Mouse (Mus musculus) MEL (cell line): ENCODE data around the gene Dcst1. TPM values are rescaled to one million over a fixed set of nuclear protein-coding genes. Genes with fewer than 3 reads are reported as not detected.
A peak's percentile ranks its signal among the peaks of the same experiment; 100 is the strongest.

Experiments used
- DNase-seq: peaks from one replicate; pipeline ENCODE4 v3.0.0; 2011; ENCODE audit warnings: low read depth, low spot score
- H3K27ac ChIP-seq: 2 replicates; pipeline ENCODE4 v1.5.1; 2012; ENCODE audit warnings: low read depth, mild to moderate bottlenecking, control low read depth, low read length, moderate library complexity; ENCODE audit not compliant: control insufficient read depth
- H3K27me3 ChIP-seq, 2 experiments: fragments of 150-350 bp in 1 of 2; sonication (generic) in 1 of 2; 2 replicates each; pipeline ENCODE4 v1.6.1; 2012; ENCODE audit warnings: low read length in 2 of 2, mild to moderate bottlenecking in 2 of 2, improper control_type of control experiment in 1 of 2, moderate library complexity in 1 of 2; ENCODE audit not compliant: insufficient read depth in 2 of 2, control insufficient read depth in 1 of 2
- H3K36me3 ChIP-seq, 2 experiments: 2 replicates each; pipeline ENCODE4 v1.6.1; 2012 to 2014; ENCODE audit warnings: low read length in 2 of 2, improper control_type of control experiment in 1 of 2, inconsistent platforms in 1 of 2, mild to moderate bottlenecking in 1 of 2; ENCODE audit not compliant: insufficient read depth in 2 of 2, control insufficient read depth in 1 of 2
- H3K4me1 ChIP-seq, 2 experiments: fragments of 150-350 bp in 1 of 2; sonication (generic) in 1 of 2; 2 replicates each; pipeline ENCODE4 v1.6.1; 2012; ENCODE audit warnings: low read length in 2 of 2, improper control_type of control experiment in 1 of 2, mild to moderate bottlenecking in 1 of 2; ENCODE audit not compliant: insufficient read depth in 2 of 2, control insufficient read depth in 1 of 2
- H3K4me3 ChIP-seq, 2 experiments: fragments of 150-350 bp in 1 of 2; sonication (generic) in 1 of 2; 2 replicates each; pipeline ENCODE4 v1.5.1; 2012; ENCODE audit warnings: low read depth in 2 of 2, low read length in 2 of 2, mild to moderate bottlenecking in 2 of 2, moderate library complexity in 2 of 2, control low read depth in 1 of 2, improper control_type of control experiment in 1 of 2; ENCODE audit not compliant: control insufficient read depth in 1 of 2, insufficient read depth in 1 of 2
- H3K79me2 ChIP-seq: 2 replicates; pipeline ENCODE4 v1.6.1; 2012; ENCODE audit warnings: mild to moderate bottlenecking, low read length, moderate library complexity; ENCODE audit not compliant: control insufficient read depth, poor library complexity, insufficient read depth
- H3K9ac ChIP-seq: 2 replicates; pipeline ENCODE4 v1.6.1; 2012; ENCODE audit warnings: low read depth, mild to moderate bottlenecking, control low read depth, low read length, moderate library complexity; ENCODE audit not compliant: control insufficient read depth, poor library complexity, severe bottlenecking
- H3K9me3 ChIP-seq: fragments of 150-350 bp; sonication (generic); replicated peaks from 2 replicates; pipeline ENCODE4 v1.6.1; 2012; ENCODE audit warnings: mild to moderate bottlenecking, low read length, improper control_type of control experiment, moderate library complexity; ENCODE audit not compliant: insufficient read depth
- BHLHE40 ChIP-seq: IDR thresholded peaks from 2 replicates; pipeline ENCODE4 v1.6.1; 2012; ENCODE audit warnings: low read depth, mild to moderate bottlenecking, inconsistent platforms, low read length, improper control_type of control experiment, borderline replicate concordance
- CHD1 ChIP-seq: IDR thresholded peaks from 2 replicates; pipeline ENCODE4 v1.6.1; 2012; ENCODE audit warnings: low read depth, mild to moderate bottlenecking, inconsistent platforms, low read length, improper control_type of control experiment
- CHD2 ChIP-seq: IDR thresholded peaks from 2 replicates; pipeline ENCODE4 v1.6.1; 2011; ENCODE audit warnings: low read length, improper control_type of control experiment
- CTCF ChIP-seq, 3 experiments: IDR thresholded peaks in 2 of 3; conservative IDR thresholded peaks in 1 of 3; 2 replicates each; pipeline ENCODE4 v1.5.1; 2011 to 2012; ENCODE audit warnings: low read length in 3 of 3, low read depth in 2 of 3, mild to moderate bottlenecking in 2 of 3, improper control_type of control experiment in 1 of 3, inconsistent platforms in 1 of 3, mixed read lengths in 1 of 3, moderate library complexity in 1 of 3; ENCODE audit not compliant: control insufficient read depth in 1 of 3, insufficient read depth in 1 of 3, poor library complexity in 1 of 3, severe bottlenecking in 1 of 3
- E2F4 ChIP-seq: IDR thresholded peaks from 2 replicates; pipeline ENCODE4 v1.6.1; 2011; ENCODE audit warnings: low read depth, low read length, improper control_type of control experiment, borderline replicate concordance
- ELF1 ChIP-seq: IDR thresholded peaks from 2 replicates; pipeline ENCODE4 v1.6.1; 2014; ENCODE audit warnings: low read depth, mild to moderate bottlenecking, inconsistent platforms, low read length, improper control_type of control experiment, moderate library complexity
- EP300 ChIP-seq, 2 experiments: IDR thresholded peaks; 2 replicates each; pipeline ENCODE4 v1.6.1; 2011; ENCODE audit warnings: improper control_type of control experiment in 2 of 2, low read length in 2 of 2, low read depth in 1 of 2, mild to moderate bottlenecking in 1 of 2
- ETS1 ChIP-seq: IDR thresholded peaks from 2 replicates; pipeline ENCODE4 v1.6.1; 2012; ENCODE audit warnings: low read depth, mild to moderate bottlenecking, inconsistent platforms, low read length, improper control_type of control experiment, moderate library complexity
- GABPA ChIP-seq: IDR thresholded peaks from 2 replicates; pipeline ENCODE4 v1.6.1; 2012; ENCODE audit warnings: low read depth, mild to moderate bottlenecking, inconsistent platforms, low read length, improper control_type of control experiment, moderate library complexity
- GATA1 ChIP-seq: IDR thresholded peaks from 2 replicates; pipeline ENCODE4 v1.6.1; 2011; ENCODE audit warnings: low read depth, low read length, improper control_type of control experiment
- HCFC1 ChIP-seq: IDR thresholded peaks from 2 replicates; pipeline ENCODE4 v1.6.1; 2012; ENCODE audit warnings: low read depth, mild to moderate bottlenecking, inconsistent platforms, low read length, improper control_type of control experiment, moderate library complexity
- JUND ChIP-seq: IDR thresholded peaks from 2 replicates; pipeline ENCODE4 v1.6.1; 2011; ENCODE audit warnings: low read depth, mild to moderate bottlenecking, improper control_type of control experiment, low read length
- KAT2A ChIP-seq: conservative IDR thresholded peaks from 2 replicates; pipeline ENCODE4 v1.6.1; 2012; ENCODE audit warnings: low read depth, low read length, improper control_type of control experiment, inconsistent platforms
- MAFK ChIP-seq: IDR thresholded peaks from 2 replicates; pipeline ENCODE4 v1.6.1; 2011; ENCODE audit warnings: low read depth, mild to moderate bottlenecking, low read length, improper control_type of control experiment, borderline replicate concordance
- MAX ChIP-seq: IDR thresholded peaks from 2 replicates; pipeline ENCODE4 v1.6.1; 2011; ENCODE audit warnings: low read length, improper control_type of control experiment
- MAZ ChIP-seq: IDR thresholded peaks from 2 replicates; pipeline ENCODE4 v1.6.1; 2012; ENCODE audit warnings: low read depth, mild to moderate bottlenecking, inconsistent platforms, low read length, improper control_type of control experiment
- MEF2A ChIP-seq: IDR thresholded peaks from 2 replicates; pipeline ENCODE4 v1.6.1; 2014; ENCODE audit warnings: low read depth, mild to moderate bottlenecking, inconsistent platforms, low read length, improper control_type of control experiment; ENCODE audit not compliant: poor library complexity, insufficient replicate concordance, severe bottlenecking; ENCODE audit errors: extremely low read depth
- MXI1 ChIP-seq: IDR thresholded peaks from 2 replicates; pipeline ENCODE4 v1.6.1; 2011; ENCODE audit warnings: mild to moderate bottlenecking, low read depth, low read length, improper control_type of control experiment
- MYB ChIP-seq: IDR thresholded peaks from 2 replicates; pipeline ENCODE4 v1.6.1; 2011; ENCODE audit warnings: mild to moderate bottlenecking, low read depth, low read length, improper control_type of control experiment
- MYC ChIP-seq: IDR thresholded peaks from 2 replicates; pipeline ENCODE4 v1.6.1; 2011; ENCODE audit warnings: low read depth, mild to moderate bottlenecking, low read length, improper control_type of control experiment, moderate library complexity
- NELFE ChIP-seq: IDR thresholded peaks from 2 replicates; pipeline ENCODE4 v1.6.1; 2011; ENCODE audit warnings: low read depth, low read length, improper control_type of control experiment
- NRF1 ChIP-seq: IDR thresholded peaks from 2 replicates; pipeline ENCODE4 v1.6.1; 2014; ENCODE audit warnings: low read depth, mild to moderate bottlenecking, inconsistent platforms, low read length, improper control_type of control experiment, moderate library complexity; ENCODE audit not compliant: poor library complexity, insufficient read depth, severe bottlenecking
- POLR2A ChIP-seq, 2 experiments: IDR thresholded peaks; 2 replicates each; pipeline ENCODE4 v1.6.1; 2011 to 2012; ENCODE audit warnings: low read length in 2 of 2, mild to moderate bottlenecking in 2 of 2, control low read depth in 1 of 2, improper control_type of control experiment in 1 of 2, low read depth in 1 of 2, moderate library complexity in 1 of 2; ENCODE audit not compliant: control insufficient read depth in 1 of 2, insufficient read depth in 1 of 2, poor library complexity in 1 of 2
- POLR2AphosphoS2 ChIP-seq: IDR thresholded peaks from 2 replicates; pipeline ENCODE4 v1.6.1; 2011; ENCODE audit warnings: low read length, improper control_type of control experiment
- RAD21 ChIP-seq: IDR thresholded peaks from 2 replicates; pipeline ENCODE4 v1.6.1; 2011; ENCODE audit warnings: mild to moderate bottlenecking, low read depth, low read length, improper control_type of control experiment
- RCOR1 ChIP-seq: IDR thresholded peaks from 2 replicates; pipeline ENCODE4 v1.6.1; 2012; ENCODE audit warnings: low read depth, mild to moderate bottlenecking, inconsistent platforms, low read length, improper control_type of control experiment
- SIN3A ChIP-seq: IDR thresholded peaks from 2 replicates; pipeline ENCODE4 v1.6.1; 2012; ENCODE audit warnings: low read length, improper control_type of control experiment, inconsistent platforms
- SMC3 ChIP-seq: IDR thresholded peaks from 2 replicates; pipeline ENCODE4 v1.6.1; 2011; ENCODE audit warnings: low read depth, low read length, improper control_type of control experiment
- TAL1 ChIP-seq: IDR thresholded peaks from 2 replicates; pipeline ENCODE4 v1.6.1; 2012; ENCODE audit warnings: mild to moderate bottlenecking, inconsistent platforms, low read length, moderate library complexity, mixed read lengths
- TBP ChIP-seq: IDR thresholded peaks from 2 replicates; pipeline ENCODE4 v1.8.0; 2011; ENCODE audit warnings: low read depth, low read length, improper control_type of control experiment
- TCF12 ChIP-seq: IDR thresholded peaks from 2 replicates; pipeline ENCODE4 v1.6.1; 2014; ENCODE audit warnings: low read depth, mild to moderate bottlenecking, inconsistent platforms, low read length, improper control_type of control experiment, moderate library complexity
- UBTF ChIP-seq: IDR thresholded peaks from 2 replicates; pipeline ENCODE4 v1.6.1; 2012; ENCODE audit warnings: low read depth, mild to moderate bottlenecking, inconsistent platforms, low read length, improper control_type of control experiment, moderate library complexity, borderline replicate concordance; ENCODE audit not compliant: insufficient read depth
- USF1 ChIP-seq: IDR thresholded peaks from 2 replicates; pipeline ENCODE4 v1.6.1; 2014; ENCODE audit warnings: low read depth, mild to moderate bottlenecking, inconsistent platforms, low read length, improper control_type of control experiment, moderate library complexity
- USF2 ChIP-seq, 2 experiments: IDR thresholded peaks; 2 replicates each; pipeline ENCODE4 v1.6.1; 2011 to 2012; ENCODE audit warnings: improper control_type of control experiment in 2 of 2, low read length in 2 of 2, borderline replicate concordance in 1 of 2, inconsistent platforms in 1 of 2, low read depth in 1 of 2, mild to moderate bottlenecking in 1 of 2; ENCODE audit not compliant: insufficient read depth in 1 of 2
- ZC3H11A ChIP-seq: IDR thresholded peaks from 2 replicates; pipeline ENCODE4 v1.6.1; 2012; ENCODE audit warnings: low read depth, mild to moderate bottlenecking, inconsistent platforms, low read length, improper control_type of control experiment
- ZKSCAN1 ChIP-seq: IDR thresholded peaks from 2 replicates; pipeline ENCODE4 v1.6.1; 2012; ENCODE audit warnings: low read depth, mild to moderate bottlenecking, inconsistent platforms, low read length, improper control_type of control experiment, moderate library complexity
- ZMIZ1 ChIP-seq: IDR thresholded peaks from 2 replicates; pipeline ENCODE4 v1.6.1; 2012; ENCODE audit warnings: low read depth, mild to moderate bottlenecking, inconsistent platforms, low read length, improper control_type of control experiment, moderate library complexity
- ZNF384 ChIP-seq: IDR thresholded peaks from 2 replicates; pipeline ENCODE4 v1.6.1; 2012; ENCODE audit warnings: low read depth, mild to moderate bottlenecking, inconsistent platforms, low read length, improper control_type of control experiment
- polyA plus RNA-seq, 2 experiments: library from polyadenylated mRNA; stranded (reverse) in 1 of 2; unstranded in 1 of 2; fragments of >175 nt in 1 of 2; fragments of >200 nt in 1 of 2; gene quantifications; 2 replicates each; pipeline versions ENCODE4 v1.2.1 to v1.2.4; 2012; ENCODE audit warnings: low replicate concordance in 2 of 2, low read depth in 1 of 2; ENCODE audit not compliant: insufficient read length in 2 of 2, insufficient read depth in 1 of 2, missing spikeins in 1 of 2
- total RNA-seq: library from RNA; depleted of rRNA; stranded (reverse); fragments of 300-350 nt; gene quantifications from 2 replicates; pipeline ENCODE4 v1.2.3, GENCODE M21; 2012

Dcst1 gene
- total and polyA plus RNA-seq, 3 experiments: 0.08 to 0.29 TPM; not detected in 1

GRCm38 (mm10) chr3:89339416-89339815 lies 25.6 kb downstream of the Dcst1 start:
- Histone ChIP-seq H3K79me2 (no peaks in the 10 kb centered on the region; the same call in 1 of the 2 replicates), H3K9me3 (no peaks in the 10 kb centered on the region), H3K9ac (no peak overlapping the region), H3K27me3 (no peaks in the 10 kb centered on the region), H3K27ac (no peak overlapping the region), H3K36me3 (peaks cover 0 to 8% of the 10 kb centered on the region in 2 experiments; a peak in 2 of 4 replicates), H3K4me3 (no peak overlapping the region), H3K4me1 (peaks cover 4 to 11% of the 10 kb centered on the region in 2 experiments)
- peak; percentile 85 for DNase-seq
- TF ChIP-seq SMC3 (peak; percentile 81), MYB (no peak), POLR2A (IDR thresholded peaks at IDR 0.05; ENCODE audit: control insufficient read depth in 1 of 2, insufficient read depth in 1 of 2, low read depth in 1 of 2, low read length in 2 of 2, poor library complexity in 1 of 2) (no peak), SIN3A (peak; percentile 44; the same call in 1 of the 2 replicates), NRF1 (no peak), POLR2AphosphoS2 (no peak), ZMIZ1 (no peak), JUND (no peak), ZC3H11A (peak; percentile 63), MAFK (no peak), ELF1 (no peak), USF2 (IDR thresholded peaks at IDR 0.05; ENCODE audit: borderline replicate concordance in 1 of 2, insufficient read depth in 1 of 2, low read depth in 1 of 2, low read length in 2 of 2) (no peak), CHD1 (no peak), MEF2A (no peak), ZNF384 (no peak), CHD2 (no peak), TBP (no peak), CTCF (IDR thresholded peaks at IDR 0.05 in 2 of 3, conservative IDR thresholded peaks at IDR 0.05 in 1 of 3; ENCODE audit: control insufficient read depth in 1 of 3, insufficient read depth in 1 of 3, low read depth in 2 of 3, low read length in 3 of 3, poor library complexity in 1 of 3, severe bottlenecking in 1 of 3) (peak; percentile 96 to 100 (median 99)), MAX (no peak), GABPA (no peak), ETS1 (no peak), BHLHE40 (no peak), EP300 (IDR thresholded peaks at IDR 0.05; ENCODE audit: low read depth in 1 of 2, low read length in 2 of 2) (no peak), TAL1 (no peak), RCOR1 (no peak), MAZ (0 out of 2 replicates have a peak, but pooled peaks have one; percentile 40), GATA1 (no peak), RAD21 (peak; percentile 62), TCF12 (no peak), KAT2A (no peak), MYC (no peak), NELFE (no peak), UBTF (no peak), MXI1 (no peak), ZKSCAN1 (no peak), USF1 (no peak), HCFC1 (peak; percentile 54; the same call in 1 of the 2 replicates), E2F4 (no peak)
